Mouse (Mus musculus): ENCODE data around the gene Prdm16. TPM values are rescaled to one million over a fixed set of nuclear protein-coding genes. Genes with fewer than 3 reads are reported as not detected.

Prdm16 gene
- polyA plus RNA-seq, 1 experiment from 2014 or later = 19.4 TPM

DNA sequence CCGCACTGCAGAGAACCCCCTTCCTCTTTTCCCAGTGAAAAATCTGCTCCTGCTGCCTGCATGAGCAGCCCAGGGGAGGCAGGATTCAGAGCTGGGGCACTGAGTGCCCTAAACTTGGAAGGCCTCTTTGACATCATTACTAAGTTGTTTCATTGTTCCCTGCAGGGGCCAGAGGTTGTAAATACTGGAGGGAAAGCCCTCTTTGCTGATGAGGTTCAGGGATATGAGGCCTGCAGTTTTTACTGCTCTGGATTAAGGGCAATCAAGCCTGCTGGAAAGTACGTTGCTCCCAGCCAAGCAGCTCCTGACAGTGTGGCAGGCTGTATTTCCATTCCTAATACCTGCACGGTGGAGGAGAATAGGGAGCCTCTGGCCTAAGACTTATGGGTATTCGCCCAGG is 221.8 kb downstream of the Prdm16 start:
- ATAC-seq (ENCODE audit: insufficient read depth) = no peak
- Histone ChIP-seq H3K9me3 (ENCODE audit: low read depth, low read length) (no peaks in the 10 kb centered on the region), H3K4me1 (ENCODE audit: insufficient read depth) (peaks cover 18% of the 10 kb centered on the region), H3K9ac (no peak overlapping the region), H3K36me3 (ENCODE audit: insufficient read depth) (no peaks in the 10 kb centered on the region), H3K4me2 (no peak overlapping the region), H3K4me3 (ENCODE audit: low read depth, low read length) (no peak overlapping the region), H3K27ac (ENCODE audit: low read depth) (no peak overlapping the region), H3K27me3 (ENCODE audit: insufficient read depth, low read length) (no peaks in the 10 kb centered on the region)
- TF ChIP-seq CTCF (IDR thresholded peaks at IDR 0.05; ENCODE audit: low read depth) = no peak
- DNase-seq = no peak
- WGBS = 57% methylated on average over 4 of the region's 4 CpGs

- DNase-seq = no peak
- no peaks in the 10 kb centered on the region for H3K27me3 ChIP-seq (ENCODE audit: insufficient read depth, low read length)
- peak overlapping the region; percentile 29; the same call in 1 of the 2 replicates for H3K9ac ChIP-seq
- no peak overlapping the region for H3K4me3 ChIP-seq (ENCODE audit: low read depth, low read length)
- ATAC-seq (ENCODE audit: insufficient read depth) = no peak
- no peak overlapping the region for H3K27ac ChIP-seq (ENCODE audit: low read depth)
- H3K36me3 ChIP-seq (ENCODE audit: insufficient read depth) = no peaks in the 10 kb centered on the region
- TF ChIP-seq CTCF (IDR thresholded peaks at IDR 0.05; ENCODE audit: low read depth) = no peak
- no peaks in the 10 kb centered on the region for H3K9me3 ChIP-seq (ENCODE audit: low read depth, low read length)
- H3K4me1 ChIP-seq (ENCODE audit: insufficient read depth) = peaks cover 26% of the 10 kb centered on the region
- no peak overlapping the region for H3K4me2 ChIP-seq
- 39% methylated on average over 8 of the region's 8 CpGs for WGBS
These were observed 226.1 kb downstream of the Prdm16 start for GRCm38 (mm10) chr4:154410559-154410958.

DNA sequence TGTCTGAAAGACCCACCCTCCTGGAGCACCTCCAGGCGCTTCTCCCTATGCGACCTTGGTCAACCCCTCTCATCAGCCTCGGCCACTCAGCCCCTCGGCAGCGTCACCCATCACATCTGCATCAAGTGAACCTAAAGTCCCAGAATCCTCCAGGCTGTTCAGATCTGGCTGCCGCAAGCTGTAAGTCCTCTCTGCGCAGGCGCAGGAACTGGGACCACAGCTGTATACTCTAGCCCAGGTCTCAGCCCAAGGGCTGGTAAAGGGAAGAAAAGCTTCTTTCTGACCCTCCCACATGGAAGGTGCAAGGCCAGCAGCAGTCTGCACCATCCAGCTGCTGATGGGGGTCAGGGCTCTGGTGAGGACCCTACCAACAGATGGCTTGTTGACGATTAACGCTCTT is 226.8 kb downstream of the Prdm16 start:
- Histone ChIP-seq H3K36me3 (ENCODE audit: insufficient read depth) (no peaks in the 10 kb centered on the region), H3K4me1 (ENCODE audit: insufficient read depth) (peaks cover 26% of the 10 kb centered on the region), H3K27ac (ENCODE audit: low read depth) (no peak overlapping the region), H3K4me3 (ENCODE audit: low read depth, low read length) (no peak overlapping the region), H3K4me2 (peak overlapping the region; percentile 23; the same call in 1 of the 2 replicates), H3K9me3 (ENCODE audit: low read depth, low read length) (no peaks in the 10 kb centered on the region), H3K9ac (no peak overlapping the region), H3K27me3 (ENCODE audit: insufficient read depth, low read length) (no peaks in the 10 kb centered on the region)
- WGBS = 48% methylated on average over 10 of the region's 10 CpGs
- no peak for ATAC-seq (ENCODE audit: insufficient read depth)
- no peak for DNase-seq
- TF ChIP-seq CTCF (IDR thresholded peaks at IDR 0.05; ENCODE audit: low read depth) = no peak

- WGBS = 45% methylated on average over 19 of the region's 19 CpGs
- no peak for ATAC-seq (ENCODE audit: insufficient read depth)
These were observed 227.4 kb downstream of the Prdm16 start for GRCm38 (mm10) chr4:154409237-154409721.

DNA sequence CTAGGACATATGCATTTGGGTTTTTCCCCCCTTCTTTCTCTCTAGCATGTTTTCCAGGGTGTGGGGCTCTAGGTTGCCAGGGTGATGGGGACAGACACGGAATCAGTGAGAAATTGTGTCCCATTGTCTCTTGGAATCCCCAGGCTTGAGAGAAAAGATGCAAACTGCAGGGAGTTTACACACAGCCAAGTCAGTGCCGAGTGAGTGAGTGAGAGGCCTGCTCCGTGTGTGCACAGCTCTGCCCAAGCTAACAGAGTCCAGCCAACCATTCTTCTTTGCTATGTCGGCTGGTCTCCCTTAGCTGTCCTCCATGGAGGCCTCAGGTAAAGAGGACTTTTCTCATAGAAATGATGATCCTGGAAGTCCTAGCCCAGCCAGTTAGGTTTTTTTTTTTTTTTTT is 233.7 kb downstream of the Prdm16 start:
- Histone ChIP-seq H3K36me3 (ENCODE audit: insufficient read depth) (no peaks in the 10 kb centered on the region), H3K9me3 (ENCODE audit: low read depth, low read length) (no peaks in the 10 kb centered on the region), H3K9ac (no peak overlapping the region), H3K4me1 (ENCODE audit: insufficient read depth) (peaks cover 21% of the 10 kb centered on the region), H3K4me2 (no peak overlapping the region), H3K4me3 (ENCODE audit: low read depth, low read length) (no peak overlapping the region), H3K27ac (ENCODE audit: low read depth) (no peak overlapping the region), H3K27me3 (ENCODE audit: insufficient read depth, low read length) (no peaks in the 10 kb centered on the region)
- 36% methylated on average over 4 of the region's 4 CpGs for WGBS
- ATAC-seq (ENCODE audit: insufficient read depth) = no peak
- no peak for DNase-seq
- no peak for TF ChIP-seq CTCF (IDR thresholded peaks at IDR 0.05; ENCODE audit: low read depth)

More at GRCm38 (mm10) chr4:154409237-154409721, 227.4 kb downstream of the Prdm16 start:
- H3K4me2 ChIP-seq = peak overlapping the region; percentile 23; the same call in 1 of the 2 replicates
- H3K4me3 ChIP-seq (ENCODE audit: low read depth, low read length) = no peak overlapping the region
- H3K9ac ChIP-seq = no peak overlapping the region
- no peaks in the 10 kb centered on the region for H3K9me3 ChIP-seq (ENCODE audit: low read depth, low read length)
- H3K36me3 ChIP-seq (ENCODE audit: insufficient read depth) = no peaks in the 10 kb centered on the region
- H3K27ac ChIP-seq (ENCODE audit: low read depth) = no peak overlapping the region
- H3K4me1 ChIP-seq (ENCODE audit: insufficient read depth) = peaks cover 26% of the 10 kb centered on the region
- no peak for TF ChIP-seq CTCF (IDR thresholded peaks at IDR 0.05; ENCODE audit: low read depth)
- no peaks in the 10 kb centered on the region for H3K27me3 ChIP-seq (ENCODE audit: insufficient read depth, low read length)
- DNase-seq = no peak

DNA sequence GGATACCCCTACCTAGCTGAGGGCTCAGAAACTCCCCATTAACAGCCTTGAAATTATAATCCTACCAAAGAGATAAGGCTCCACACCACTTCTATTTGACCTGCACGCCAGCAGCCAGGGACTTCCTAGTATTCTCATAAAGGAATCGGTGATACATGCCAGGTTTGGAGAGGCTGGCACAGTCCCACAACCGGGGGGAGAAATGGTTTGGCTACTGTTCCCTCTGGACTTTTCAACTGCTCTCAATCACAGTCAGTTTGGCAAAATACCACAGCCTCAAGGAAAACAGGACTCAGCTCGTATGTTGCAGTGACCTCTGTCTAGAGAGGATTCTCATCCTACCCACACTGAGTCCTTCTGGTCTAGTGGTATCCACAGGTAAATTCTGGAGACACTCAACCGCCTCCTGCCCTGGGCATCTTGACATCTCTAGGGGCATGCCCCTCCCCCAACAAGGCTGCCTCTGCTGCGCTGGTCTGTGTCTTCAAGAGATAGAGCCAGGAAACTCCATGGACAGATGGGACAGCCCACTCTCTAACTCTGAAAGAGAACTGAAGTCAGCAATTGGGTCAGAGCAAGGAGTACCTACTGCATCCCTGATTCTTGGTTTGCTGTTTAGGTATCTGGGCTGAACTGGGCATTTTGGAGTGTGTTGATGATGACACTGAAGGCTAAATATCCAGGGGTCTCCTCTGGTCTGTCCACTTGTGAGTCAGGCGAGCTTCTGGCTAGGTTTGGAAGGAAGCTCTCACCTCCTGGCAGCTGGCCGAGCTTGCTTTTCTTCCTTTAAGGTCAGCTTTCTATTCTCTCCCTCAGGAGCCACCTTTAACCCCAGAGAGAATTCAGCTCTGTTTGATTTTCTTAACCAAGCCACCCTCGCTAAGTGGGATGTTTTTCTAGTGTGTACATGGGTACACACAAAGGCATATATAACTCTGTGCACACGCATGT is 234.4 kb downstream of the Prdm16 start:
- no peaks in the 10 kb centered on the region for H3K36me3 ChIP-seq (ENCODE audit: insufficient read depth)
- H3K9me3 ChIP-seq (ENCODE audit: low read depth, low read length) = no peaks in the 10 kb centered on the region
- no peak for ATAC-seq (ENCODE audit: insufficient read depth)
- no peak overlapping the region for H3K27ac ChIP-seq (ENCODE audit: low read depth)
- no peak overlapping the region for H3K4me3 ChIP-seq (ENCODE audit: low read depth, low read length)
- no peaks in the 10 kb centered on the region for H3K27me3 ChIP-seq (ENCODE audit: insufficient read depth, low read length)
- no peak overlapping the region for H3K9ac ChIP-seq
- no peak for TF ChIP-seq CTCF (IDR thresholded peaks at IDR 0.05; ENCODE audit: low read depth)
- H3K4me1 ChIP-seq (ENCODE audit: insufficient read depth) = peaks cover 21% of the 10 kb centered on the region
- DNase-seq = no peak
- 45% methylated on average over 10 of the region's 10 CpGs for WGBS
- no peak overlapping the region for H3K4me2 ChIP-seq

DNA sequence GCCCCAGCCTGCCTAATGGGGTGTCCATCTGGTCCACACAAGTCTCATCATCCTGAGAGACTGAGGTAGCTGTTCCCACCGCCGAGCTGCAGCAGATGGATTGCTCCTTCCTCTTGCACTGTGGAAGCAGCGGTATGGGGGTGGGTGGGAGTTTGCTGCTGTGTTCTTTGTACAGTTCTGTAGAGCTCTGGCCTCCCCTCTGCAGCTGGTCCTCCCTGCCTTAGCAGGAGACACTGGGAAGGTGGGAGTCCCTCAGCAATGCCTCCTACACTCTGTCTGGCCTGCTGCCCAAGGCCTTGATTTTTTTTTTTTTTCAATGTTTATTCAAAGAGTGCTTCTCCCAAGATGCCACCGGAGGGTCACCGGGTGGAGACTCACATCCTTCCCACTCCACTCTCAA is 235.3 kb downstream of the Prdm16 start:
- DNase-seq (peak; percentile 64), ATAC-seq (ENCODE audit: insufficient read depth) (peak; percentile 61; the same call in 1 of the 2 replicates)
- Histone ChIP-seq H3K4me1 (ENCODE audit: insufficient read depth) (peaks cover 21% of the 10 kb centered on the region), H3K4me3 (ENCODE audit: low read depth, low read length) (no peak overlapping the region), H3K9ac (no peak overlapping the region), H3K27me3 (ENCODE audit: insufficient read depth, low read length) (no peaks in the 10 kb centered on the region), H3K4me2 (no peak overlapping the region), H3K36me3 (ENCODE audit: insufficient read depth) (no peaks in the 10 kb centered on the region), H3K9me3 (ENCODE audit: low read depth, low read length) (no peaks in the 10 kb centered on the region), H3K27ac (ENCODE audit: low read depth) (no peak overlapping the region)
- no peak for TF ChIP-seq CTCF (IDR thresholded peaks at IDR 0.05; ENCODE audit: low read depth)
- 12% methylated on average over 5 of the region's 5 CpGs for WGBS
